Mouse (Mus musculus) liver, embryonic 15.5 days (tissue): ENCODE data around the gene Ccdc3. TPM values are rescaled to one million over a fixed set of nuclear protein-coding genes. Genes with fewer than 3 reads are reported as not detected.

ENCODE experiments used
- ATAC-seq: fragments of 200-750 bp; cut with Nextera tagmentation; 2 replicates; pipeline ENCODE4 v1.8.0; 2017; ENCODE audit warnings: moderate number of reproducible peaks, mild to moderate bottlenecking, moderate library complexity; ENCODE audit not compliant: insufficient read depth
- H3K27ac ChIP-seq: fragments of 300-500 bp; sonication (generic); replicated peaks from 2 replicates; pipeline ENCODE4 v1.5.1; 2015; ENCODE audit warnings: mild to moderate bottlenecking, inconsistent platforms
- H3K27me3 ChIP-seq: fragments of 300-500 bp; sonication (generic); 2 replicates; pipeline ENCODE4 v1.6.1; 2015; ENCODE audit warnings: mild to moderate bottlenecking, inconsistent platforms
- H3K36me3 ChIP-seq: fragments of 300-500 bp; sonication (generic); replicated peaks from 2 replicates; pipeline ENCODE4 v1.6.1; 2015; ENCODE audit warnings: moderate library complexity, mild to moderate bottlenecking, inconsistent platforms
- H3K4me1 ChIP-seq: fragments of 300-500 bp; sonication (generic); replicated peaks from 2 replicates; pipeline ENCODE4 v1.6.1; 2015; ENCODE audit warnings: inconsistent platforms
- H3K4me2 ChIP-seq: fragments of 300-500 bp; sonication (generic); 2 replicates; pipeline ENCODE4 v1.6.1; 2015; ENCODE audit warnings: moderate library complexity, mild to moderate bottlenecking, inconsistent platforms
- H3K4me3 ChIP-seq: fragments of 300-500 bp; sonication (generic); replicated peaks from 2 replicates; pipeline ENCODE4 v1.5.1; 2015; ENCODE audit warnings: mild to moderate bottlenecking, inconsistent platforms
- H3K9ac ChIP-seq: fragments of 300-500 bp; sonication (generic); 2 replicates; pipeline ENCODE4 v1.6.1; 2015; ENCODE audit warnings: moderate library complexity, mild to moderate bottlenecking, inconsistent platforms
- H3K9me3 ChIP-seq: fragments of 300-500 bp; sonication (generic); replicated peaks from 2 replicates; pipeline ENCODE4 v1.6.1; 2016; ENCODE audit warnings: inconsistent platforms
- WGBS: fragments of 180-500 bp; shearing (Covaris S2); methylation state at CpG from one replicate; pipeline ENCODE4 v1.1.7; 2015; ENCODE audit warnings: mixed read lengths; ENCODE audit not compliant: insufficient replicate concordance; 5-methylcytosine and 5-hydroxymethylcytosine counted together
- polyA plus RNA-seq: library from polyadenylated mRNA; unstranded; fragments of >200 nt; fragmentation: Nextera tagmentation; extraction: Ambion mirVana; gene quantifications from 2 replicates; pipeline ENCODE4 v1.2.1, GENCODE M21; 2015

Ccdc3 gene
- polyA plus RNA-seq, 1 experiment from 2014 or later = 2.8 TPM

DNA sequence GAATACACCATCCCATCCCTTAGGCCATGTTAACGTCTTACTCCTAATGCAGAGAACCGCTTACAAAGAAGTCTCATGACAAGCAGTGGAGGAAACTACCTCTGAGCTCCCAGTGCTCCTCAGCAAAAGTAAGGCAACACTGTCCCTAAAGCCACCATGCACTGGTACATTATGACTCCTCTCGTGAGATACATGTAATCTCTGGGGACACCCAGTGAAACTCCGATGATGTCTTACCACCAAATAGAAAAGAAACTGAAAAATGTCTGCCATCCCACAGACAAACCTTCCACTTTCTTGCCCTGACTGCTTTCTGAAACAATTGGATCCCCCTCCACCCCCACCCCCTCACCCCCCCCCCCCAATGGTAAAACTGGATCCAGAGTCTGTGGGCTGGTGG, 54.6 kb downstream of the Ccdc3 start:
- H3K36me3 ChIP-seq = no peaks in the 10 kb centered on the region
- no peak for ATAC-seq
- WGBS = 71% methylated on average over 4 of the region's 4 CpGs

DNA sequence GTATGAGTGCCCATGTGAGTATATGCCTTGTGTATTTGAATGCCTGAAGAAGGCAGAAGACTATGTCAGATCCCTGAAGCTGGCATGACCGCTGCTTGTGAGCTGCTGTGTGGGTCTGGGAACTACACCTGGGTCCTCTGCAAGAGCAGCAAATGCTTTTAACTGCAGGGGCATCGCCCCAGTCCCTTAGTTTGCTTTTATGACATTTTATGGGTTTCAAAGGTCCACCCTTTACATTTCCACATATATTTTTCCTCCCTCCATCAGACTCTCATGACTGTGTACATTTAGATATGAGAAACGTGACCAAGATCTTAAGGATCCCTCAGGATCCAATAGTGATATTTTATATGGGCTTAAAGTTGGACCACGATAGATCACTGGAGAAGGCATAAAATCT, 55.5 kb downstream of the Ccdc3 start:
- ATAC-seq = no peak
- 55% methylated on average over 4 of the region's 4 CpGs for WGBS

More for the DNA sequence above, 54.6 kb downstream of the Ccdc3 start:
- no peak overlapping the region for H3K9ac ChIP-seq
- no peaks in the 10 kb centered on the region for H3K27me3 ChIP-seq
- H3K4me2 ChIP-seq = no peak overlapping the region
- no peak overlapping the region for H3K4me3 ChIP-seq
- H3K4me1 ChIP-seq = no peaks in the 10 kb centered on the region
- H3K9me3 ChIP-seq = no peaks in the 10 kb centered on the region
- H3K27ac ChIP-seq = no peak overlapping the region

DNA sequence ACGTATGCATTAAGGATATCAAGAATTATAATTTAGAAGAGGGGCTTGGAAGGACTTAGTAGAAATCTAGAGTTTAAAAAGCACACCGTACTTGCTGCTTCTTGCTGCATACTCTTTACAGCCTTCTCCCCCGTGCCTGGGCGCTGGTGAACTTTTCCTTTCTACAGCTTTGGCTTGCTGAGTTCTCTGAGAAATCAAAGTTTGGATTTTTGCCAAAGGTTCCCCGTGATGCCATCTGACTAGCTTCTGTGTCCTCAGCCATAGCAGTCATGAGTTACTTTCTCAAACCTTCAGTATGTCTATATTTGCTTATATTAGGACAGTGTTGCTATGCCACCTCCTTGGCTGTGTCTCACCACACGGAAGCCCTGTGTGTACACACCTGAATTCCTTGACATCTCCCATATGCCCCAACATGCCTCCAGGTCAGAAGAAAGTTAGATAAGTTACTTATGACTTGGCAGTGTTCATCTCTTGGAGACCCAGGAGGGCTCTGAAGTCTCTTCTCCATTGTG, 57.2 kb downstream of the Ccdc3 start:
- 50% methylated on average over 6 of the region's 6 CpGs for WGBS
- Histone ChIP-seq H3K4me2 (no peak overlapping the region), H3K9me3 (no peaks in the 10 kb centered on the region), H3K4me3 (no peak overlapping the region), H3K4me1 (no peaks in the 10 kb centered on the region), H3K36me3 (no peaks in the 10 kb centered on the region), H3K27me3 (no peaks in the 10 kb centered on the region), H3K27ac (no peak overlapping the region), H3K9ac (no peak overlapping the region)
- no peak for ATAC-seq

More for the DNA sequence above, 55.5 kb downstream of the Ccdc3 start:
- H3K27ac ChIP-seq = no peak overlapping the region
- H3K36me3 ChIP-seq = no peaks in the 10 kb centered on the region
- no peak overlapping the region for H3K4me2 ChIP-seq
- H3K27me3 ChIP-seq = no peaks in the 10 kb centered on the region
- H3K4me1 ChIP-seq = no peaks in the 10 kb centered on the region
- no peaks in the 10 kb centered on the region for H3K9me3 ChIP-seq
- H3K4me3 ChIP-seq = no peak overlapping the region
- H3K9ac ChIP-seq = no peak overlapping the region

DNA sequence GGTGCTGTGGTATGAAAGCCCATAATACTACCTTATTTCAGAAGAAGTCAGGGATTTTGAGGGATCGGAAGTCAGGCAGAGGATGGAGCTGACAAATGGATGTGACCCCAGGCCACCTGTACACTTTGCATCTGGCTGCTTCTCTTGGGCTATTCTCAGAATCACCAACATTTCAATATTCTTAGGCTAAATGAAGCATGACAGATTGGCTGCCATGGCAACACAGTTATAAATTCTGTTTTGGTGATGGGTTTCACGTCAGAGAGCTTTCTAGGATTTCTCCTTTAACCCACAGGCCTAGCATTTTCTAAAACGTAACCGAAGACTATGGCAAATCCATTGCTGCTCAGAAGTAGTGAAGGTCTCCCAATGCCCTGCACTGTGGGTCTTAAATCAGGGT, 59.9 kb downstream of the Ccdc3 start:
- H3K36me3 ChIP-seq = no peaks in the 10 kb centered on the region
- no peak overlapping the region for H3K4me2 ChIP-seq
- H3K9ac ChIP-seq = no peak overlapping the region
- 69% methylated on average over 4 of the region's 4 CpGs for WGBS
- no peaks in the 10 kb centered on the region for H3K9me3 ChIP-seq
- no peak overlapping the region for H3K27ac ChIP-seq
- ATAC-seq = no peak
- peaks cover 4% of the 10 kb centered on the region; the same call in 1 of the 2 replicates for H3K4me1 ChIP-seq
- H3K4me3 ChIP-seq = no peak overlapping the region
- H3K27me3 ChIP-seq = no peaks in the 10 kb centered on the region

DNA sequence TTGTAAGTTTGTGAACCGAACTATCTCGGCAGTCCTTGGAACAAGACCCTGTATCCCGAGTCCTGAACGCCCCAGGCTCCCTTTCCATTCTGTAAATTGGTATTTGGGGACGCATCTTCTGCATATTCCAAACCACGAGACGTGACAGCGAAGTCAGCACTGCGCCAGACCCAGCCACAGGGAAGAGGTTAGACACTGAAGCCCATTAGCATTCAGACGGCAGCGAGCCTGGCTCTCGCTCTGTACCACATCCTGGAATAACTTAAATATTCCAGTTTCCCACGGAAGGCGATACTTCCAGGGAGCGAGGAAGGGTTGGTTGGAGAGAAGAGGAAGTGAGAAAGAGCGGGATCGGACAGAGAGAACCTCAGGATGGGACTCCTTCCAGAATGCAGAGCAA, 61.7 kb downstream of the Ccdc3 start:
- Histone ChIP-seq H3K4me3 (no peak overlapping the region), H3K9ac (no peak overlapping the region), H3K4me1 (peaks cover 4% of the 10 kb centered on the region; the same call in 1 of the 2 replicates), H3K9me3 (no peaks in the 10 kb centered on the region), H3K4me2 (no peak overlapping the region), H3K27ac (no peak overlapping the region), H3K27me3 (no peaks in the 10 kb centered on the region), H3K36me3 (no peaks in the 10 kb centered on the region)
- 66% methylated on average over 17 of the region's 17 CpGs for WGBS
- no peak for ATAC-seq

DNA sequence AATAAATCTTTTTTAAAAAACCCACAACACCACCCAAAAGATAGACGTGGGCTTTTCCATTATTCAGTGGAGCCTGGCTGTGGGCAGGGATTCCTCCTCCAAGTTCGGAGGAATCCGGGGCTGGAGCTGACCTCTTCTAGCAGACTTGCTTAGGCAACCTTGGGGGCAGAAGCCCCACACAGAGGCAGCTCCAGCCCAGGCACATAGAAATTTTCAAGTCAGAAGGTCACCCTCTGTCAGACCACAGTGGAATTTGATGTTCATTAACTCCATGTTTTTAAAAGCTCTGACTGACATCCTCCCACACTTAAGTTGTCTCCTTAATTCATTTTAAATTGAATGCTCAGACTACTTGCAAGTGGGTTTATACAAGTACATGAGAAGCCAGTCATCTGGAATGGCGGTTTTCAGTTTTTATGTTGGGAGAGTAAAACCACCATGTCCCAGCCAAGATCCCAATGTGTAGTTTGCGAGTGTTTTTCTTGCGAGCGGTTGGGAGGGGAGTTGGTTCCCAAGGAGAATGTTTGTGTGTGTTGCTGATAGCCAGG, 63.3 kb downstream of the Ccdc3 start:
- Histone ChIP-seq H3K27me3 (no peaks in the 10 kb centered on the region), H3K9ac (no peak overlapping the region), H3K4me1 (peaks cover 4% of the 10 kb centered on the region; the same call in 1 of the 2 replicates), H3K36me3 (no peaks in the 10 kb centered on the region), H3K9me3 (no peaks in the 10 kb centered on the region), H3K27ac (no peak overlapping the region), H3K4me3 (no peak overlapping the region), H3K4me2 (no peak overlapping the region)
- no peak for ATAC-seq
- 66% methylated on average over 7 of the region's 7 CpGs for WGBS

DNA sequence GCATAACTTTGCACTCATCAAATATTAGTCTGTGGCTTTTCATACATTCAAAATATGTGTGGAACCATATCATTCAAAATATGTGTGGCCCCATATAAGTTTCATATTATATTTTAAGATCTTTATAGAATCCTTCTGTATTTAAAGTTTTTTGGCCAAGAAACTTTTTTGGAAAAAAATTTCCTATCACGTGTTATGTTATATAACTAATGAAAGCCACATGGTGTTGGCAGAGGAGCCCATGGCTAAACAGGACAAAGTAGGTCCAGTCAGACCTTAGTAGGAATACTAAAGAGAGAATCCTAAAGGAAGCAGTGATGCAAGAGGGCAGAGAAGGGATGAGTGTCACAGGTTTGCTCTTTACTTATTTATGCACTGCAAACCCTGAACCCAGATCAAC, 65.6 kb downstream of the Ccdc3 start:
- ATAC-seq = no peak
- WGBS = 52% methylated on average over 1 of the region's 1 CpGs
- no peak overlapping the region for H3K4me3 ChIP-seq

DNA sequence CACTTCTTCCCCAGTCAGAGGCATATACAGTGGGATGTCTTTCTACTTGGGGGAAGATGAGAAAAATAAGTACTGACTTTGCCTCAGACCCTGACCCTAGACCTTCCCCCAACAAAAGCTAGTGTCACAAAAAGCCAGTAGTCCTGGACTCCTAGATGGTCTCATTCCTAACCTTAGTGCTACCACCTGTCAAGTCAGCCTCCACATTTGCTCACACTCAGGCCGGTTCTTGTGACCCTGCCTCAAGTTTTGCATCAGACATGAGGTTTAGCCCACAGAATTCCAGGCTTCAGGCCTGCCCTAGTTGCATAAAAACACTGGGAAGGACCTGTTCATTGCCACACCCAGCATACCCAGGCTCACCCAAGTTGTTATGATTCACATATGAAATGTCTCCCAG, 67.4 kb downstream of the Ccdc3 start:
- Histone ChIP-seq H3K27ac (no peak overlapping the region), H3K4me1 (peaks cover 4% of the 10 kb centered on the region; the same call in 1 of the 2 replicates), H3K9me3 (no peaks in the 10 kb centered on the region), H3K27me3 (no peaks in the 10 kb centered on the region), H3K4me3 (no peak overlapping the region), H3K9ac (no peak overlapping the region), H3K36me3 (no peaks in the 10 kb centered on the region), H3K4me2 (no peak overlapping the region)
- 70% methylated on average over 1 of the region's 1 CpGs for WGBS
- ATAC-seq = no peak

More for the DNA sequence above, 65.6 kb downstream of the Ccdc3 start:
- no peaks in the 10 kb centered on the region for H3K9me3 ChIP-seq
- H3K27me3 ChIP-seq = no peaks in the 10 kb centered on the region
- no peaks in the 10 kb centered on the region for H3K36me3 ChIP-seq
- H3K27ac ChIP-seq = no peak overlapping the region
- H3K4me1 ChIP-seq = peaks cover 4% of the 10 kb centered on the region; the same call in 1 of the 2 replicates
- no peak overlapping the region for H3K9ac ChIP-seq
- H3K4me2 ChIP-seq = no peak overlapping the region

DNA sequence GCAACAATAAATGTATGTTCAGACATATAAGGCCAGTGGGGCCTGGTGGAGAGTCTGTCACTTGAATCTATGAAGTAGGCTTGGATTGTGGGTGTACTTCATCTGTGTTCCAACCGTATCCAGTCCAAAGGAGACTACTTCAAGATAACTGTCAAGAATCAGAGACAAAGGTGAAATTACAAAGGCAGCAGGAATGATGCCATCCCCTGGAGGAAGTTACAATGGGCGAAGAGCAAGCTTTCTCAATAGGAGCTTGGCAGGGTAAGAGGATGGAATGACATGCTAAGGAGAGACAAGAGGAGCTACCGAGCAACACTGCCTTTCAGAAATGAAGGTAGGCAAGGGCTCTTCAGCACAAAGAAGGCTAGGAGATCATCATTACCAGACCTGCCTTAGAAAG, 69.1 kb downstream of the Ccdc3 start:
- Histone ChIP-seq H3K27ac (no peak overlapping the region), H3K4me2 (no peak overlapping the region), H3K9me3 (no peaks in the 10 kb centered on the region), H3K27me3 (no peaks in the 10 kb centered on the region), H3K36me3 (no peaks in the 10 kb centered on the region), H3K4me1 (no peaks in the 10 kb centered on the region), H3K9ac (no peak overlapping the region), H3K4me3 (no peak overlapping the region)
- ATAC-seq = no peak
- WGBS = 62% methylated on average over 3 of the region's 3 CpGs

DNA sequence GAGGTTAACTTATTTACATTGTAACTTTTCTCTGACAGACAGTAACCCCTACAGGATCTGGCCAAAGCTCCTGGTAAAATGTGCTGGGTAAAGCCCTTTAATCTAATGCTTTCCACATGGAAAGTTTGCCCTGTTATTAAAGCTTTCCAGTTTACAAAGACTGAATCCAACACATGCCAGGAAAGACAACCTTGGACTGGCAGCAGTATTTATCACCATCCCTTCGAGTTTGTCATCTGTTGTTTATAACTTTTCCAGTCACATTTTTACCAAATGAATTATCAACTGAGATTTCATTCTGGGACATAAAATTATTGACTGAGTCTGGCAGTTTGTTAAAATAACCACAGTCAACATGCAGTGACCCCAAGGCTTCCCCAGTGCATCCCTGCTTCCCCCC, 77.0 kb downstream of the Ccdc3 start:
- Histone ChIP-seq H3K27me3 (no peaks in the 10 kb centered on the region), H3K9me3 (no peaks in the 10 kb centered on the region), H3K4me3 (no peak overlapping the region), H3K27ac (no peak overlapping the region), H3K9ac (no peak overlapping the region), H3K4me1 (no peaks in the 10 kb centered on the region), H3K4me2 (no peak overlapping the region), H3K36me3 (no peaks in the 10 kb centered on the region)
- ATAC-seq = no peak
- 31% methylated on average over 1 of the region's 1 CpGs for WGBS

DNA sequence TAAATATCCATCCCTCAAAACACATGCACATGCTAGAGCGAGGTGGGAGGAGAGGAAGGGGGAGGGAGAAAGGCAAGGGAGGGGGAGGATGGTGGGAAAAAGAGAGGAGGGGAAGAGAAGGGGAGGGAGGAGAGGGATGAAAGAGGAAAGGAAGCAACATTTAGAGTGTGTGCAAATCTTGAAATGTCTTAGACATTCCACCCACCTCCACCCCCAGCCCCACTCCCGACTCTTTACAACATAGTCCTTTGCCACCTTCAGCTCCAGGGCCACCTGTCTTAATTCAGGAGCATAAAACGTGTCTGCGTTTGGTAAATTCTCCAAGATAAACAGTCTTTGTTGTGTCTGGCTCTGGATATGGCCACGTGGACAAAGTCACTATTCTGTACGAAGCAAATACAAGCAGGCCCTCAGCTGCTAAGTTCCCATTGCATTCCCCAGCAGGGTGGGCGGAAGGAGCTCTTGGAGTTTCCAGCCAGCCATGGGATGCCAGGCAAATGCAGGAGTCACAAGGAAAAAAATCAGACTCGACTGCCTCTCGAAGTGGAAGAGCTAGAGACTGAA, 77.8 kb downstream of the Ccdc3 start:
- H3K4me2 ChIP-seq = no peak overlapping the region
- H3K4me3 ChIP-seq = no peak overlapping the region
- no peaks in the 10 kb centered on the region for H3K36me3 ChIP-seq
- H3K4me1 ChIP-seq = no peaks in the 10 kb centered on the region
- no peak overlapping the region for H3K27ac ChIP-seq
- no peak overlapping the region for H3K9ac ChIP-seq
- no peaks in the 10 kb centered on the region for H3K9me3 ChIP-seq
- no peak for ATAC-seq
- H3K27me3 ChIP-seq = no peaks in the 10 kb centered on the region
- 51% methylated on average over 9 of the region's 9 CpGs for WGBS

DNA sequence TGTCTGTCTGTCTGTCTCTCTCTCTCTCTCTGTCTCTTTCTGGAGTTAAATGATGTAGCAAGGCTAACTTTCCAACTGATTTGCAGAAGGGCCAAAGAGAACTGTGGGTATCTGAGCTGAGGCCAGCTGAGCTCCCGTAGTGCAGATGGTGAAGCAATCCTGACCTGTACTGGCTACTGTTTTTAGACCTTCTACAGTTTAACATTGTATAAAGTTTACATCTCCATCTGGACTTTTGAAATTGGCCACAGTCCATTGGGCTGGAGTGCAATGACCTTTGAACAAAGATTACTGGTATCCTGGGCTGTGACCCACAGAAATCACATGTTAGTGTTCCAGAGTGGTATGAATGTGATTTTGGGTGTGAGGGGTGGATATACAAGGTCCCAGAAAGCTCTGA, 81.6 kb downstream of the Ccdc3 start:
- Histone ChIP-seq H3K27me3 (no peaks in the 10 kb centered on the region), H3K36me3 (no peaks in the 10 kb centered on the region), H3K4me3 (no peak overlapping the region), H3K9ac (no peak overlapping the region), H3K4me2 (no peak overlapping the region), H3K4me1 (no peaks in the 10 kb centered on the region), H3K9me3 (no peaks in the 10 kb centered on the region), H3K27ac (no peak overlapping the region)
- 49% methylated on average over 1 of the region's 1 CpGs for WGBS
- ATAC-seq = peak; percentile 66
